13 mouse cellular contexts compared by ENCODE assay signal in genomic region chr10:24926380-24926779, GRCm38 (mm10). TPM values are rescaled to one million over a fixed set of nuclear protein-coding genes. Genes with fewer than 3 reads are reported as not detected.
DNase-seq lines count a peak whose midpoint lies in the region; ATAC-seq lines count a peak whose summit lies in the region.
"Had no signal": no experiment of that assay in that cellular context is flagged by ENCODE, and none has a peak within 500 bp of the region (broad histone marks: within the 10 kb centered on the region; RNA-seq: fewer than 3 reads in every experiment).

No protein-coding gene starts in this region.

- ATAC-seq in kidney, embryonic 15.5 days (replicated peaks; ENCODE audit: low FRiP score) = 0 out of 2 replicates have a peak, but pooled peaks have one; percentile 35
- ATAC-seq in hindbrain, embryonic 15.5 days (ENCODE audit: low FRiP score, low read depth) = peak; percentile 75
- ATAC-seq in midbrain, embryonic 15.5 days (replicated peaks) = peak; percentile 84

- H3K36me3 ChIP-seq in kidney, embryonic 15.5 days = no peaks in the 10 kb centered on the region
- no peaks in the 10 kb centered on the region for H3K36me3 ChIP-seq in hindbrain, embryonic 15.5 days
- no peaks in the 10 kb centered on the region for H3K36me3 ChIP-seq in midbrain, embryonic 15.5 days (replicated peaks)

- intact Hi-C loops in gastrocnemius, postnatal 36 days (cut with DNase I) = no loop called here

- no peak overlapping the region for H3K4me3 ChIP-seq in kidney, embryonic 15.5 days (replicated peaks)
- H3K4me3 ChIP-seq in hindbrain, embryonic 15.5 days = no peak overlapping the region
- no peak overlapping the region for H3K4me3 ChIP-seq in midbrain, embryonic 15.5 days

- no peak for DNase-seq in kidney, postnatal 10 days
- peak; percentile 21 for DNase-seq in embryo, embryonic 9.5 days (ENCODE audit: extremely low spot score)
- no peak for DNase-seq in gastrocnemius, postnatal 36 days
- no peak for DNase-seq in ovary, adult 18-20 months (ENCODE audit: low spot score)
- DNase-seq in thymus, postnatal 4 days = no peak
- DNase-seq: adrenal gland, postnatal 14 days; cerebellum, adult 11-12 months; gastrocnemius, postnatal 25 days; heart, postnatal 10 days; lung, postnatal 36 days had no signal

- no peaks in the 10 kb centered on the region for H3K9me3 ChIP-seq in kidney, embryonic 15.5 days (replicated peaks)
- no peaks in the 10 kb centered on the region for H3K9me3 ChIP-seq in hindbrain, embryonic 15.5 days
- no peaks in the 10 kb centered on the region for H3K9me3 ChIP-seq in midbrain, embryonic 15.5 days

- peaks cover 18% of the 10 kb centered on the region for H3K4me1 ChIP-seq in kidney, embryonic 15.5 days
- H3K4me1 ChIP-seq in hindbrain, embryonic 15.5 days (replicated peaks) = peaks cover 10% of the 10 kb centered on the region
- no peaks in the 10 kb centered on the region for H3K4me1 ChIP-seq in midbrain, embryonic 15.5 days

- no peaks in the 10 kb centered on the region for H3K27me3 ChIP-seq in kidney, embryonic 15.5 days
- H3K27me3 ChIP-seq in hindbrain, embryonic 15.5 days = no peaks in the 10 kb centered on the region
- no peaks in the 10 kb centered on the region for H3K27me3 ChIP-seq in midbrain, embryonic 15.5 days (replicated peaks)

- no peak overlapping the region for H3K9ac ChIP-seq in kidney, embryonic 15.5 days
- no peak overlapping the region for H3K9ac ChIP-seq in hindbrain, embryonic 15.5 days
- no peak overlapping the region for H3K9ac ChIP-seq in midbrain, embryonic 15.5 days

- WGBS in kidney, embryonic 15.5 days = 22% methylated on average over 10 of the region's 10 CpGs
- 33% methylated on average over 10 of the region's 10 CpGs for WGBS in hindbrain, embryonic 15.5 days
- WGBS in midbrain, embryonic 15.5 days = 54% methylated on average over 10 of the region's 10 CpGs

- no peak overlapping the region for H3K4me2 ChIP-seq in kidney, embryonic 15.5 days
- H3K4me2 ChIP-seq in hindbrain, embryonic 15.5 days = 0 out of 2 replicates have a peak overlapping the region, but pooled peaks have one; percentile 9
- H3K4me2 ChIP-seq in midbrain, embryonic 15.5 days = no peak overlapping the region

- no peak overlapping the region for H3K27ac ChIP-seq in kidney, embryonic 15.5 days
- no peak overlapping the region for H3K27ac ChIP-seq in hindbrain, embryonic 15.5 days (replicated peaks)
- H3K27ac ChIP-seq in midbrain, embryonic 15.5 days = no peak overlapping the region

RNA-seq across cellular contexts. Expression of gene Arg1, which starts 0.9 kb away (rescaled TPM):
- 2.4 and 3.5 TPM in 2 replicates for polyA plus RNA-seq in kidney, embryonic 15.5 days (2015; fragmentation: Nextera tagmentation; extraction: Ambion mirVana)
- polyA plus RNA-seq in hindbrain, embryonic 15.5 days (2015; fragmentation: Nextera tagmentation; extraction: Ambion mirVana) = 2.1 and 2.8 TPM in 2 replicates
- 0.83 and 1.1 TPM in 2 replicates for polyA plus RNA-seq in midbrain, embryonic 15.5 days (2015; fragmentation: Nextera tagmentation; extraction: Ambion mirVana)
- total RNA-seq in gastrocnemius, postnatal 36 days (2021) = not detected
- total RNA-seq: heart, postnatal 10 days had no signal

RNA-seq across cellular contexts. Expression of gene Med23, which starts 56.6 kb away (rescaled TPM):
- polyA plus RNA-seq in kidney, embryonic 15.5 days (2015; fragmentation: Nextera tagmentation; extraction: Ambion mirVana) = 22.3 and 23.3 TPM in 2 replicates
- 23.4 and 23.9 TPM in 2 replicates for polyA plus RNA-seq in hindbrain, embryonic 15.5 days (2015; fragmentation: Nextera tagmentation; extraction: Ambion mirVana)
- 28.7 and 29.1 TPM in 2 replicates for polyA plus RNA-seq in midbrain, embryonic 15.5 days (2015; fragmentation: Nextera tagmentation; extraction: Ambion mirVana)
- total RNA-seq in gastrocnemius, postnatal 36 days (2021) = 1 to 10 TPM; 5.7 to 8.8 TPM
